Mouse (Mus musculus) lung, embryonic 14.5 days (tissue): Measurements from ENCODE around the gene Ryr2. TPM values are rescaled to one million over a fixed set of nuclear protein-coding genes. Genes with fewer than 3 reads are reported as not detected.

Experiments
- ATAC-seq: fragments of 200-750 bp; cut with Nextera tagmentation; 2 replicates; pipeline ENCODE4 v1.8.0; 2017; ENCODE audit warnings: mild to moderate bottlenecking, moderate TSS enrichment, moderate library complexity; ENCODE audit not compliant: insufficient read depth
- DNase-seq: peaks from one replicate; pipeline ENCODE4 v3.0.0-alpha.2; 2015
- H3K27ac ChIP-seq: fragments of 300-500 bp; sonication (generic); 2 replicates; pipeline ENCODE4 v1.5.1; 2014; ENCODE audit warnings: low read depth, mild to moderate bottlenecking, moderate library complexity
- H3K27me3 ChIP-seq: fragments of 300-500 bp; sonication (generic); 2 replicates; pipeline ENCODE4 v1.6.1; 2014; ENCODE audit warnings: low read length, control low read depth; ENCODE audit not compliant: insufficient read depth
- H3K36me3 ChIP-seq: fragments of 300-500 bp; sonication (generic); 2 replicates; pipeline ENCODE4 v1.6.1; 2014; ENCODE audit warnings: control low read depth; ENCODE audit not compliant: insufficient read depth
- H3K4me1 ChIP-seq: fragments of 300-500 bp; sonication (generic); 2 replicates; pipeline ENCODE4 v1.6.1; 2014; ENCODE audit warnings: antibody characterized with exemption, control low read depth; ENCODE audit not compliant: insufficient read depth
- H3K4me2 ChIP-seq: fragments of 300-500 bp; sonication (generic); 2 replicates; pipeline ENCODE4 v1.6.1; 2014; ENCODE audit warnings: mild to moderate bottlenecking
- H3K4me3 ChIP-seq: fragments of 300-500 bp; sonication (generic); 2 replicates; pipeline ENCODE4 v1.5.1; 2014; ENCODE audit warnings: low read depth, low read length
- H3K9ac ChIP-seq: fragments of 300-500 bp; sonication (generic); 2 replicates; pipeline ENCODE4 v1.6.1; 2014
- H3K9me3 ChIP-seq: fragments of 300-500 bp; sonication (generic); 2 replicates; pipeline ENCODE4 v1.6.1; 2016; ENCODE audit warnings: low read depth, low read length, control low read depth
- CTCF ChIP-seq: IDR thresholded peaks from 2 replicates; pipeline ENCODE4 v1.5.1; 2016; ENCODE audit warnings: antibody characterized with exemption, low read depth
- WGBS: fragments of 180-500 bp; shearing (Covaris S2); extraction: QIAGEN DNeasy Blood & Tissue Kit; methylation state at CpG from one replicate; pipeline ENCODE4 v1.1.7; 2014; 5-methylcytosine and 5-hydroxymethylcytosine counted together
- polyA plus RNA-seq: library from polyadenylated mRNA; unstranded; fragments of >200 nt; fragmentation: Nextera tagmentation; extraction: Ambion mirVana; gene quantifications from 2 replicates; pipeline ENCODE4 v1.2.1, GENCODE M21; 2014

The Ryr2 gene
- polyA plus RNA-seq, 1 experiment from 2014 or later: 2.3 TPM

DNA sequence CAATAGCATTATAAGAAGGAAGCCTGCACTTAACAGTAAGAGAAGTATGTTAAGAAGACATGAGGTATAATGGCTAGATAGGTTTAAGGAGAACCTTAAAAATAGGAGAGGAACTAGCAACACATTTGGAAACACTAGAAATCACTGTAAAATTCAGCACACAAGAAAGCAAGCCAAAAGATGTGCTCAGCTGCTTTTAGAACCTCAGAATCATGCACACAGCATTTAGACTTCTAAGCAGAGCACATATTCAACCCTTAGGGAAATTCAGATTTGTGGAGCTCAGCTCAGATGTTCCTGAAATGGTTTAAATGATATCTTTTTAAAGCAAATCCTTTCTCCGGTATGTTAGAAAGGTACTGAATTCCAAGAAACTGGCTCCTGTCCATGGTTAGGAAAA lies 461.9 kb downstream of the Ryr2 start:
- DNase-seq (no peak), ATAC-seq (no peak)
- 88% methylated on average over 1 of the region's 1 CpGs for WGBS
- H3K9me3 ChIP-seq: no peaks in the 10 kb centered on the region
- no peak overlapping the region for H3K4me2 ChIP-seq
- no peak overlapping the region for H3K27ac ChIP-seq
- no peak overlapping the region for H3K4me3 ChIP-seq
- H3K36me3 ChIP-seq: no peaks in the 10 kb centered on the region
- no peaks in the 10 kb centered on the region for H3K4me1 ChIP-seq
- H3K27me3 ChIP-seq: no peaks in the 10 kb centered on the region
- TF ChIP-seq CTCF: no peak
- no peak overlapping the region for H3K9ac ChIP-seq

DNA sequence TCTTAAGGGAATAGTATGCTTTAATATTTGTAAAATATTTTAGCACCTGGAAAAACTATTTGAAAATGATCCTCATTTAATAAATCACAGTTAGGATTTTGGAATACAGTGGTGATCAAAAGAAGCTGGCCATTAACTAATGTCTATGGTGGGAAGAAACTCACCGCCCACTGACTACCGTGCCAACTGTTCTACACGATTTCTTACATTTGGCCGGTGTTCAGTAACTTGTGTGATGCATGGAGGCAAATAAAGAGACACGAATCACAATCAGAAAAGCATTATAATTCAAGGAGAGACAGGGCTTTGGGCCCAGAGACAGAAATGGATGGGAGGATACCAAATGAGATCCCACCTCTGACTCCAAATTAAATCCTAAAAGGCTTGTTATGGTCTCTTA lies 470.4 kb downstream of the Ryr2 start:
- no peak for TF ChIP-seq CTCF
- no peaks in the 10 kb centered on the region for H3K27me3 ChIP-seq
- WGBS: 87% methylated on average over 5 of the region's 5 CpGs
- H3K4me3 ChIP-seq: no peak overlapping the region
- H3K27ac ChIP-seq: no peak overlapping the region
- H3K4me2 ChIP-seq: no peak overlapping the region
- H3K36me3 ChIP-seq: no peaks in the 10 kb centered on the region
- DNase-seq (no peak), ATAC-seq (no peak)
- H3K4me1 ChIP-seq: no peaks in the 10 kb centered on the region
- no peak overlapping the region for H3K9ac ChIP-seq
- H3K9me3 ChIP-seq: no peaks in the 10 kb centered on the region

- Histone ChIP-seq H3K27ac (no peak overlapping the region), H3K27me3 (no peaks in the 10 kb centered on the region), H3K36me3 (no peaks in the 10 kb centered on the region), H3K4me3 (no peak overlapping the region), H3K4me2 (no peak overlapping the region), H3K4me1 (no peaks in the 10 kb centered on the region), H3K9me3 (no peaks in the 10 kb centered on the region), H3K9ac (no peak overlapping the region)
- TF ChIP-seq CTCF: no peak
- DNase-seq (no peak), ATAC-seq (no peak)
- WGBS: 83% methylated on average over 7 of the region's 7 CpGs
Measured at GRCm38 (mm10) chr13:11624513-11624912, 482.2 kb downstream of the Ryr2 start.

GRCm38 (mm10) chr13:11595431-11595830 lies 511.3 kb downstream of the Ryr2 start:
- no peak overlapping the region for H3K9ac ChIP-seq
- no peak overlapping the region for H3K4me2 ChIP-seq
- H3K36me3 ChIP-seq: no peaks in the 10 kb centered on the region
- no peak for DNase-seq
- H3K27ac ChIP-seq: no peak overlapping the region
- ATAC-seq: no peak
- TF ChIP-seq CTCF: no peak
- H3K9me3 ChIP-seq: no peaks in the 10 kb centered on the region
- no peaks in the 10 kb centered on the region for H3K4me1 ChIP-seq
- H3K27me3 ChIP-seq: no peaks in the 10 kb centered on the region
- H3K4me3 ChIP-seq: no peak overlapping the region
- WGBS: 91% methylated on average over 9 of the region's 9 CpGs

GRCm38 (mm10) chr13:11585283-11585682 lies 521.5 kb downstream of the Ryr2 start:
- H3K4me2 ChIP-seq: 0 out of 2 replicates have a peak overlapping the region, but pooled peaks have one; percentile 10
- DNase-seq (peak; percentile 33), ATAC-seq (peak; percentile 63; the same call in 1 of the 2 replicates)
- no peaks in the 10 kb centered on the region for H3K9me3 ChIP-seq
- no peak overlapping the region for H3K27ac ChIP-seq
- no peaks in the 10 kb centered on the region for H3K36me3 ChIP-seq
- no peak for TF ChIP-seq CTCF
- no peaks in the 10 kb centered on the region for H3K27me3 ChIP-seq
- H3K4me3 ChIP-seq: no peak overlapping the region
- H3K4me1 ChIP-seq: no peaks in the 10 kb centered on the region
- H3K9ac ChIP-seq: no peak overlapping the region
- WGBS: 28% methylated on average over 7 of the region's 7 CpGs

DNA sequence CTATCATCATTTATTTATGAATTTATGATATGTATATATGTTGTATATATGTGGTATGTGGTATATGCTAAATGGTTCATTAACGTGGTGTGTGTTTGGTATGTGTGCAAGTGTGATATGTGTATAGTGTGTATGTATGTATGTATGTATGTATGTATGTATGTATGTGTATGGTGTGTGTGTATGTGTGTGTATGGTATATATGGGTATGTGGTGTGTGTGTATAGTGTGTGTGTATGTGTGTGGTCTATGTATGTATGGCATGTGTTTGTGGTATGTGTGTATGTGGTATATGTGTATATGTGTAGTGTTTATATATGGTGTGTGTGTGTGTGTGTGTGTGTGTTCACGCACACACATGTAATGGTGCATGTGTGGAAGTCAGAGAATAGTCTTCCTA lies 534.2 kb downstream of the Ryr2 start:
- TF ChIP-seq CTCF: no peak
- H3K4me1 ChIP-seq: no peaks in the 10 kb centered on the region
- DNase-seq (no peak), ATAC-seq (no peak)
- H3K9ac ChIP-seq: no peak overlapping the region
- H3K4me3 ChIP-seq: no peak overlapping the region
- 88% methylated on average over 1 of the region's 2 CpGs for WGBS
- no peak overlapping the region for H3K4me2 ChIP-seq
- H3K27ac ChIP-seq: no peak overlapping the region
- H3K9me3 ChIP-seq: no peaks in the 10 kb centered on the region
- no peaks in the 10 kb centered on the region for H3K36me3 ChIP-seq
- H3K27me3 ChIP-seq: no peaks in the 10 kb centered on the region

GRCm38 (mm10) chr13:11567376-11567775 lies 539.4 kb downstream of the Ryr2 start:
- Histone ChIP-seq H3K4me1 (no peaks in the 10 kb centered on the region), H3K36me3 (no peaks in the 10 kb centered on the region)

DNA sequence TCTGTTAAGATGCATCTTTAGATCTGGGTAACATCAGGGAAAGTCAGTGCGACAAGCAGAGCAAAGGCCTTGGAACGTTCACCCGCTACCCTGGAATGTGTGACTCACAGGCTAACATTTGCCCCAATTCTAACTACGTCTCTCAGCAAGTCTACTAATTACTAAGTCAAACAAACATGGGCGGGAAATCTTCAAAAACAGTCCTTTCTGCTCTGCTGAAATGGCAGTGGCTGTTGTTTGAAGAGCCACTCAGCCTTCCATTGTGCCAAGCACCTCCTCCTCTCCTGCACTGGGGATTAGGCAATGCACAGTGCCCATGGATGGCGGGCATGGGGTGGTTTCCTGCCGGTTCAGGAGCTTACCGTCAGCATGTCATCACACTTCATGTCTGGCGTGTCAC lies 540.3 kb downstream of the Ryr2 start:
- H3K27me3 ChIP-seq: no peaks in the 10 kb centered on the region
- H3K4me2 ChIP-seq: no peak overlapping the region
- no peaks in the 10 kb centered on the region for H3K36me3 ChIP-seq
- H3K4me1 ChIP-seq: no peaks in the 10 kb centered on the region
- peak; percentile 9 for DNase-seq
- H3K27ac ChIP-seq: no peak overlapping the region
- no peak overlapping the region for H3K4me3 ChIP-seq
- ATAC-seq: no peak; the same call in 1 of the 2 replicates
- TF ChIP-seq CTCF: no peak
- no peaks in the 10 kb centered on the region for H3K9me3 ChIP-seq
- 45% methylated on average over 9 of the region's 9 CpGs for WGBS
- H3K9ac ChIP-seq: no peak overlapping the region

More at GRCm38 (mm10) chr13:11567376-11567775, 539.4 kb downstream of the Ryr2 start:
- no peak for TF ChIP-seq CTCF
- Histone ChIP-seq H3K9me3 (no peaks in the 10 kb centered on the region), H3K4me3 (no peak overlapping the region), H3K27ac (no peak overlapping the region), H3K27me3 (no peaks in the 10 kb centered on the region), H3K9ac (no peak overlapping the region), H3K4me2 (no peak overlapping the region)
- ATAC-seq: no peak
- DNase-seq: no peak
